Mouse (Mus musculus) testis, postnatal 14 days (tissue): ENCODE measurements around the gene Sirt4.
"Not testable (repeated sequence)": the region's sequence is repeated elsewhere in the genome, so short reads cannot be mapped to it uniquely, and the experiment has no call there.

ENCODE experiments used
- DNase-seq: peaks from one replicate; pipeline ENCODE4 v3.0.0; 2021; ENCODE audit warnings: low spot score

The Sirt4 gene

GRCm38 (mm10) chr5:115483947-115484920 lies at the start of gene Sirt4:
Gene Sirt4, minus strand, starts transcription at chr5:115484725.
- DNase-seq: peak; percentile 90

GRCm38 (mm10) chr5:115531671-115532270 lies 47.2 kb upstream of the Sirt4 start:
- peak; percentile 60 for DNase-seq

- no peak for DNase-seq
Observed at GRCm38 (mm10) chr5:115530447-115530809, 45.9 kb upstream of the Sirt4 start.

GRCm38 (mm10) chr5:115529742-115530446 lies 45.4 kb upstream of the Sirt4 start:
- no peak for DNase-seq

- DNase-seq: no peak
Observed at GRCm38 (mm10) chr5:115529364-115529741, 44.8 kb upstream of the Sirt4 start.

- DNase-seq: no peak
Observed at GRCm38 (mm10) chr5:115528128-115528527, 43.6 kb upstream of the Sirt4 start.

GRCm38 (mm10) chr5:115526456-115527202 lies 42.1 kb upstream of the Sirt4 start:
- DNase-seq: no peak

DNA sequence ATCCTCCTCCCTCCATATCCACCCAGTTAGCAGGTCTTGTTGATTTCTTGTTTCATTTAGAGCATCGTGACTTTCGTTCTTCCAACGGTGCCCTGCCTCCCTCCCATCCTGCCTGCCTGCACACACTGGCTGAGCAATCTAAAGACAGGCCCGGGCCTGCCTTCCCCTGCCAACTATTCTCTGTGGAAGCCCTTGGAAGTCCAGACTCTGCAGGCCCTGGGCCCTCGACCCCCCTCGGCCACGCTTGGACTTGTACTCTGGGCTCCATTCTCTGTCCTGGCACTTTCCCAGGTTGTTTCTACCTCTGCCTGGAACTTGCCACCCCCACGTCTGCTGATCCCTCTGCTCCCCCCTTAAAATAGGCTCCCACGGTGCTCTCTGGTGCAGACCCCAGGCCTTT lies 41.4 kb upstream of the Sirt4 start:
- no peak for DNase-seq

DNA sequence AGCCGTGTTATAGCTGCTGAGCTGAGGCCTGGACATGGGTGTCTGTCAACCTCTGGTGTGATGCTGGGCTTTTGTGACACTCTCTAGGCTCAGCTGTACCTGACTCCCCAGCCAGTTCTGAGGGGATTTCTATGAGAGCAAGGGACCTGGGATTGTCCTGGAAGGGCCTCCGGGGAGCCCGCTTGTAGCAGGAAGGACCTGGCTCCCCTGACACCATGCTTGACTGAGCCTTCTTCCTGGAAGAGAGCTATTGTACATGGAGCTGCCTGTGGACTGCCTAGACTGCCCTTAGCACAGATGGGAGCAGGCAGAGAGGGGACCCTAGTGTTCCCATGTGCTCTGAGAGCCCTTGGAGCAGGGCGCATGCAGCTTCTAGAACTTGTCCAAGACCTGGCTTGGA lies 40.9 kb upstream of the Sirt4 start:
- no peak for DNase-seq

DNA sequence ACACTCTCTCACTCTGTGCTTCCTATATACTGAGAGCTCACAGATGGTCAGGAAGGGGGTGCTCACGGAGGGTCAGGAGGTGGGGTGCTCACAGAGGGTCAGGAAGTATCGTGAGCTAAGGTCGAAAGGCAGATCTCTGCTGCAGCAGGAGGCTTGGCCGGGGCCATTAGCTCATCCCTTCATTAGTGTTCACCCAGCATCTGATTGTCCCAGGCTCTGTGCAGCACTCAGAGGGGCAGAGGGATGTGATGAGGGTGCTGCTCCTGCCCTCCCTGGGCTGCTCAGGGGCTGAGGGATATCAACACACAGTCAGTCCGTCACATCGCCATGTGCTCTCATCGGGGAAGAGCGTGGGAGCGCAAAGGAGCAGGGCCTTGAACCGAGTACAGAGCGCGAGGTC lies 39.9 kb upstream of the Sirt4 start:
- no peak for DNase-seq

DNA sequence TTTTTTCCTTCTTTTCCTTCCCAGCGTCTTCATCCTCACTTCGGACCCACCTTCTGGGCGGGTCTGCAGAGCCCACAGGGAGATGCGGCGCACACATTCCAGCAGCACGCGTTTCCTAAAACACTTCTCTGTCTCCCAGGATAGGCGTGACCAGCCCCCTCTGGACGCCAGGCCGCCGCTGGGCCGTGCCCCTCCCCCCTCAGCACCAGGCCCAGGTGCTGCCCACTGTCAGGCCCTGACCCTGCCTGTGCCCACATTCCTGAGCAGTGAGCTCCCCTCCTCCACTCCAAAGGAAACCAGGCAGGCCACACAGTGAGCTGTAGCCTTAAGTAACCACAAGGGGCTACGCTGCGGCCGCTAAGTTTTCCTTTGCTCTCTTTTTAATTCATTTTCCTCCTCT lies 39.4 kb upstream of the Sirt4 start:
- DNase-seq: no peak

DNA sequence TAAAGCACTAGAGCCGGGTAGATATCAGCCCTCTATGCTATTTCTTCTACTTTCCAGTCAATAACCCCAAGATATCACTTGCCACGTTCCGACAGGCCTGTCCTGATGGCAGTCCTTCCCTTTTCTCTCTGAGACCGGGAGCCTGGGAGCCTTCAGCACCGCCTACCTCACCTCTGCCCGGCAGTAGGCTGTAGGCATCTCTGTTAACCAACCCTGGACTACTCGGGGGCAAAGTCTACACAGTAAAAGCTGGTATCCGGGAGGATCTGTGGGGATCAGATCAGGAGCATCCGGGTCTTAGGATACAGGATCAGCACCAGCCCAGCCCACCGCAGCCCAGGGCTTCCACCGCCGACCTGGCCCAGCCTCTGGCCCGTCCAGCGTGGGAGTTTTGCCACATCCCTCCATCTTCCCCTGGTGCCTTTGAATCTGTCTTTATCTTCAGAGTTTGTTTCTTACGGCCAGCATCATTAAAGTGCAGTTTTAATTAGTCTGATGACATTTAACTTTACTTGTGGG lies 38.5 kb upstream of the Sirt4 start:
- DNase-seq: no peak

DNA sequence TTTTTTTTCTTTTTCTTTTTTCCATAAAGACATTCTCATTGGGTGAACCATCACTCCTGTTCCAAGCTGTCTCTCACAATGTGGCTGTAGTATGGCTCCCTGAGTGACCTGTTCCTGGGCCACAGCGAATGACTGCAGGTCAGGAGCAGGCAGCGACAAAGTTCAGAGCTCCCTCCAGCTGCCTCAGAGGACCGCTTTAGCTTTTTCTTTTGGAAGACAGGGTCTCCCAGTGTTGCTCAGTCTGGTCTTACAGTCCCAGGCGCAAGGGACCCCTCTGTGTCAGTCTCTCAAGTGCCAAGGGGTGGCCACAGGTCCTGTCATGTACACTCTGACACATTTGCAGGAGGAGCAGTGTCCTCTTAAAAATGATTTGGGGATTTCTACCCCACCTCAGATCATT lies 38.0 kb upstream of the Sirt4 start:
- no peak for DNase-seq

DNA sequence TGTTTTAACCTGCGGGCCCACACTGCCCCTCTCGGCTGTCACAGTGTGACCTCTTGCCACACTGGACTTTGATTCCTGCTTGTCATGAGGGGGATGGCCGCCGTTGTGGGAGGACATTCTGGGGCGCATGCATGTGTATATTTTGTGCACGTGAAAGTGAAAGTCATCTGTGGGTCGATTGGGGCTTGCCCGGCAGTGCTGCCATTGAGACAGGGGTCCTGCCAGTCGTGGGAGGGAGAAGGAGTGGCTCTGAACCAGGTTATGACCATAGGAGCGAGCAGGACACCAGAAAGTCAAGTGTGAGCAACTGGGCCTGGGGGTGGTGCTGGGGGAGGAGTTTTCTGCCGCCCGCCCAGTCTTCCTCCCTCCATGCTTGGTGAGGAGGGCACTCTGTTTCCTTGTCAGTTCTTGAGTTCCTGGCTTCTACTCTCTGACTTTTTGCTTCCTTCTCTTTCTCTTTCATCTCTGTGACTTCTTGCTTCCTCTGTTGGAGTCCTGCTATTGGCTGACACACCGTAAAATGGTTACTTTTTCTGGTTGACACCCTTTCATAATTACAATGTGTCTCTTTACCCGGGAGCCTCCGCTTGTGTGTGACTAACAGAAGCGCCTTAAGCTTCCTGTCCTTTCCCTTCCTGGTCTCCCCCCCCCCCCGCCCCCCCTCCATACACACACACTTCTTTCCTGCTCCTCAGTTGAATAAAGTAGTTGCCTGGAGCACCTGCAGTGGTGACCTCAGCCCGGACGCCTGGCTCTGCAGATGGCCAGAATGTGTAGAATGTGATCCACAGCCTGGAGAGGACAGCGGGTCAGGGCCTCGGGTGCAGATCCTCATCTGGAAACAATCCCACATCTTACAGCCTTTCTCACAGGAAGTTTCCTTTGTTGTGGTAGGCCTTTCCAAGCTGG lies 37.3 kb upstream of the Sirt4 start:
- no peak for DNase-seq

DNA sequence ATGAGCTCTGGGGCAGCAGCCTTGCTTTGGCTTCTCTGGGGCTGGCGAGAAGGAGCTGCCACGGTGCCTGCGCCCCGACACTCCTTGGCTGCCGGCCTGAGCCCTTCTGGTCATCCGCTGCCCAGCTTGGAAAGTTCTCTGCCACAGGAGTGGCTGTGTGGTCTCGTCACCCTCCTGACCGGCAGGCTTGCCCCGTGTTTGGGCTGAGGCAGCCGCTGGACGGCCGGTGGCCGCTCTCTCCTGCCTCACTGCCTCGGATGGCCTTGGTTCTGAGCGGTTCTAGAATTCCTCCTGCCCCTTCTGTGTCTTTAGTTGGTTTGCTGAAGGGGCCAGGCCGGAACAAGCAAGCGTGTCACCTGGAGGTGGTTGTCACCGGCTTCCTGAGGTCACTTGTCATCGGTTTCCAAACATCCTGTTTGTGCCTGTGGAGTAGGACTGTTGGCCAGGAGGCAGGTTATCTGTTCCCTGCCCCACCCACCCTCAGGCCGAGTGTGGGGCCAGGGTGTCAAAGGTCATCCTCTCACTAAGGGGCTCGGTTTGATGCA lies 35.9 kb upstream of the Sirt4 start:
- DNase-seq: no peak

DNA sequence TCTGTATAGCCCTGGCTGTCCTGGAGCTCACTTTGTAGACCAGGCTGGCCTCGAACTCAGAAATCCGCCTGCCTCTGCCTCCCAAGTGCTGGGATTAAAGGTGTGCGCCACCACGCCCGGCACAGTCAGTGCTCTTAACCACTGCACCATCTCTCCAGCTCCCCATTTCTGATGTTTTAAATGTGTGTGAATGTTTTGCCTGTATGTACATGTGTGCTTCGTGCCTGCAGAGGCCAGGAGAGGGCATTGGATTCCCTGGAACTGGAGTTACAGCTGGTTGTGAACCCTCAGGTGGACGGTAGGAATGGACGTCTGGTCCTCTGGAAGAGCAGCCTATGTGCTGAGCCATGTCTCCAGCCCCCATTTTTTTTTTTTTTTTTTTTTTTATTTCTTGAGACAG lies 33.7 kb upstream of the Sirt4 start:
- DNase-seq: not testable (repeated sequence)

DNA sequence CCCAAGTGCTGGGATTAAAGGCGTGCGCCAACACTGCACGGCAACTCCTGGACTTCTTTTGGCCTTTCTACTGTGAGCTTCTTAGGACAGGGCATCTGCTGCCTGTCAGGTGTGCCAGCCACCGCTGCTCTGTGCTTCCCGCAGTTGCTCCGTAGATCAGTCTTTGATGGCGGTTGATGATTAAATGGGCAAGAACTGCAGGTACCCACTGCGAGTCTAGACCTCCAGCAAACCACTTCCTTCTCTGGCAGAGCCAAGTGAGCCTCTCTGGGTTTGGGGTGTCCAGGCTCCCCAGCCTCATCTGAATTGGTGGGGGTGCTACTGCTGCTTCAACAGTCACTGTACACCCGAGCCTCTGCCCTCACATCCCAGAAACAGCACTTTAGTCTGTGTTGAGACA lies 33.0 kb upstream of the Sirt4 start:
- DNase-seq: no peak

GRCm38 (mm10) chr5:115516908-115517307 lies 32.4 kb upstream of the Sirt4 start:
- no peak for DNase-seq

GRCm38 (mm10) chr5:115516081-115516907 lies 31.8 kb upstream of the Sirt4 start:
- no peak for DNase-seq
